Mouse (Mus musculus) lung, postnatal 36 days (tissue): ENCODE measurements at regions not wholly inside any gene's neighbourhood (a gene's known extent, or its start where the extent isn't known, plus 50 kb on each side); places are given as distances from the start of the nearest gene placed in this dataset.
"Not testable (repeated sequence)": the region's sequence is repeated elsewhere in the genome, so short reads cannot be mapped to it uniquely, and the experiment has no call there.

Source experiments
- DNase-seq: peaks from one replicate; pipeline ENCODE4 v3.0.0; 2022; ENCODE audit warnings: mixed read lengths

DNA sequence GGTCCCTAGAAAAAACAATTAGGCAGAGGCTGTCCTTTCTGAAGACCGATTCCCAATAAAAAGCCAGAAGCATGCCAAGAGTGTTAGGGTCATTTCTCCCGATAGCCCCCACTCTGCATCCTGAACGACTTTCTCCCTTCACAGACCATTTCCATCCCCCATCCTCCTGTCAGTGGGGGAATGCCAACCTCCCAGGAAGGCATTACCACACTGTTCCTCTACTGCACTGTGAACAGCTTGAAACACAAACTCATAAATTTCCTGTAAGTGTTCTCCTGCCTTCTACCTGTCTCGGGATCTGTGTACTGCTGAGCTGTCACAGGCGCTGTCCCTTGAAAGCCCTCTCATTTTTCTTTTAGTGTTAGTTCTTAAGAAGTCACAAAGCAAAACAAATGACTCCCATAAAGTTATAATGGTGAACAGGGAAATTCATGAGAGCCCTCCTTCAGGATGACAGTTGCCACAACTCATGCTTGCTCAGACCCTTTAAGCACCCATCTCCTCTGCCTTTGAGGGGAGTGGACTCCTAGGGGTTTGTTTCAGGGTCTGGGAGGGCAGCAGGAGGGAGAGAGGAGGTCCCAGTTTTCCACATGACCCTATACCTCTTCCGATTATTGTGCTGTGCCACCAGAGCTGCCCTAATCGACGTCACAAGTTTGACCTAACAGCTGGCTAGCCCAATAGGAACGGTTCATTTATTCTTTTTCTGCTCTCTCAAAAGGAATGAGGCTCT lies 139.9 kb downstream of the Rchy1 start:
- no peak for DNase-seq

DNA sequence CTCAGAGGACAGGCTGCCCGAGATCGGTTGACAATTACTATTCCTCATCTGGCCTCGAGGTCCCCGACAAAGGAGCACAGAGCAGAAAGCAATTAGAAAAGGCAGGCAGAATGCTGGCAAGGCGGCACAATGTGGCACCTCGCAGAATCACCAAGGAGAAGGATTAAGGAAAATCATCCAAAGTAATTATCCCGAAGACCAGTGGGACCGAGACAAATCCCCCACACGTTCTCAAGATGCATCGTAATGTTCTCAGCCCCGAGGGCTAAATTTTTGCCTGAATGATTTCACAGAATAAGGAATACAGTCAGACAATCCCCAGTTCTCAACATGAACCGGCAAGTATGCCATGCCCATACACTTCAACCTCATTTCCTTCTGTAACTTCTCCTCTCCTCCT lies 144.1 kb downstream of the Rchy1 start:
- no peak for DNase-seq

DNA sequence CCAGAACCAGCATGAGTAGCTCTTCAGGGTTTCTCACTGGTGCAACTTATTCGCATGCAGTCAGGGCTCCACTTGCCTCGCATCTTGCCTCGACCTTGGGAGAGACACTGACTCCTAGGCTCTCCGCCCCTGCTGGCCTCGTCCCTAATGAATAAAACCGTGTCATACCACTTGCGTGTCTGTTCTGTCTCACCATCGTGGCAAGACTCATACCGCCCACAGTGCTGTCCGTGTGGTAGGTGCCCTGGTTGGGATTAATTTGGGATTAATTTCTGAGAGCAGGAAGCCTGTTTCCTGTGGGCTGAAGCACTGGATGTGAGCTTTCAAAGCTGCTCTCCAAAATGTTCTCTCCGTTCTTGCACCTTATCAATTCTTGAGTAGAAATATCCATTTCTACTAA lies 144.7 kb downstream of the Rchy1 start:
- no peak for DNase-seq

DNA sequence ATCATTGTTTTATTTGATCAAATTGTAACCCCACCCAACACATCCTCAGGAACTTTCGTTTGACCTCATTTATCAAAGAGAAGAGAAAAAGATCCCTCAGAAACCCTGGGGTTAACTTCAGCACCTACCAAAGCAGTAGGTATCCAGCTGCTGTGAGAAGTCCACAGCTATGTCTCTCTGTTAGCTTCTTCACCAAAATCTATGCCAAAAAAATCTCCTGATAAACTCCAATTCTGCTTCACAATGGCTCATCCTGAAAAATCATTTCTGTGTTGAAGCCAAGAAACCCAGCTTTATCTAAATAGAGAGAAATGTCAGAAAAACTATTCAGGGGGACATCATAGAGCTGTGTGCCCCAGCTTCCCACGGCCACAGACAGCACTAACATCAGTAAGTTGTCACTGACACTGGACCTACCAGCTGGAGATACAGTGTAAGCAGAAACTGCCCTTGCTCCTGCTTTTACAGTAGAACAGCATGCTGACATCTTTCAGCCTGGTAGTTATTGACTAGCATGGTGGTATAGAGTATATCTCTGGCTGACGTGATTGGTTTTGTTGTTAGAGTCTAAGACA lies 146.4 kb downstream of the Rchy1 start:
- no peak for DNase-seq

DNA sequence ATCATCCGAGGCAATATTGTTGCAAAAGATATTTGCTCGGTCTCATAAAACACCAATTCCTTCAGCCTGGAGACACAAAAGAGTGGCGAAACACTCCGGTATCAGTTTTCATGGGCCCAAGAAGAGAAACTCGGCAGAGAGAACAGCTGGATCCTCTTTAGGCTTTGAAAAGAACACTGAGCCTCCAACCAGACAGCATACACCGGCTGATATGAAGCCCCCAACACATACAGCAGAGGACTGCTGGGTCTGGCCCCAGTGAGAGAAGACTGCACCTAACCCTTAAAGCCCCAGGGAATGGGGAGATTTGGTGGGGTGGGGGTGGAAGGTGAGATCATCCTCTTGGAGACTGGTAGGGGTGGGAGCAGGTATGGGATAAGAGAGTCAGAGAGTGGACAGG lies 147.9 kb downstream of the Rchy1 start:
- no peak for DNase-seq

DNA sequence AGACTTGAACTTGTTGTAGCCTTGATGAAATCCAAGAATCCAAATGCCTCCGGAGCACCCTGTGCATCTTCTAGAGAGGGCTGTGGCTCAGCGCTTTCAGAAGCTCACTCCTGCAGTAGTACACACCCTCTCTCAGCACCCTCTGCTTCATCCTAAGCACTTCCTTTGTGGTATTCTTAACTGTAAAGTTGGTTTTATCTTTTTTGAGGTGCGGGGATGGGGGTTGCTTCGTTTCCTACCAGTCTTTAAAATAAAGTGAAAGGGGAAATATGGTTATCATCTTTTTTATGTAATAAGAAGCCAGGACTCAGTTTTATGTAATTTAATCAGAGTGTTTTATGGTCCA lies 148.5 kb downstream of the Rchy1 start:
- DNase-seq, result no peak

DNA sequence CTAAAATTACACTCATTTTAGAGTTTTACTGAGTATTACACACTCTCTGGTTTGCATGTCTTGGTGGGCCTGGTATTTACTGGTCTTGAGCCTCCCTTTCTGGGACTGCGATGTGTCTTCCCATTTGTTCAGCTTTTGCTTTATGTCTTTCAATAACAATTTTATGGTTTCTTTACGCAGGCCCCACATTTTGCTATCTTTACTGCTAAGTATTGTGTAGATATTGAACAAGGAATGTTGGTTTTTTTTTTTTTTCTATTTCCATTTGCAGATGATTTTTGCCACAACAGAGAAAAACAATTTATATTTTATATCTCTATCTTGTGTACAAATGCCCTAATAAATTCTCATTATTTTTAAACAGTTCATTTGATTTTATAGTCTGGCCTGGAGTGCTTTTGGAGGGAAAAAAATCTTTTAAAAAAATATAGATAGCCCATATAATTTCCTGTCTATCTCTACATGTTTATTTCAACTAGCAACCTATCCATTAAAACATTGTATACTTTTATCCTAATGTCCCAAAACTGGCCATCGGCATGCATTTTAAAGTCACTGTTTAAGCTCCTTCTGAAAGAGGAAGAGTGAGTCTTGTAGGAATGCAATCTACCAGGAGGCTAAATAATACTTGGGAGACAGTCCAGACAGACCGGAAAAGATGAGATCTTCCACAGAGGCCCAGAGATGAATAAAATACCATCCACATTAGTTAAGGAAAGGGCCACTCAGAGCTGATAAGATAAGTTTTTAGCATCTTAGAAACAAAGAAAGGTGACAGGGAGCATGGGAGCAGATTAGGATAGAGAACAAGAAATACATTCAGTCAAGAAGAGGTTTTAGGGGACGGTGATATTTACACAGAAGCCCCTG lies 149.1 kb downstream of the Rchy1 start:
- no peak for DNase-seq

DNA sequence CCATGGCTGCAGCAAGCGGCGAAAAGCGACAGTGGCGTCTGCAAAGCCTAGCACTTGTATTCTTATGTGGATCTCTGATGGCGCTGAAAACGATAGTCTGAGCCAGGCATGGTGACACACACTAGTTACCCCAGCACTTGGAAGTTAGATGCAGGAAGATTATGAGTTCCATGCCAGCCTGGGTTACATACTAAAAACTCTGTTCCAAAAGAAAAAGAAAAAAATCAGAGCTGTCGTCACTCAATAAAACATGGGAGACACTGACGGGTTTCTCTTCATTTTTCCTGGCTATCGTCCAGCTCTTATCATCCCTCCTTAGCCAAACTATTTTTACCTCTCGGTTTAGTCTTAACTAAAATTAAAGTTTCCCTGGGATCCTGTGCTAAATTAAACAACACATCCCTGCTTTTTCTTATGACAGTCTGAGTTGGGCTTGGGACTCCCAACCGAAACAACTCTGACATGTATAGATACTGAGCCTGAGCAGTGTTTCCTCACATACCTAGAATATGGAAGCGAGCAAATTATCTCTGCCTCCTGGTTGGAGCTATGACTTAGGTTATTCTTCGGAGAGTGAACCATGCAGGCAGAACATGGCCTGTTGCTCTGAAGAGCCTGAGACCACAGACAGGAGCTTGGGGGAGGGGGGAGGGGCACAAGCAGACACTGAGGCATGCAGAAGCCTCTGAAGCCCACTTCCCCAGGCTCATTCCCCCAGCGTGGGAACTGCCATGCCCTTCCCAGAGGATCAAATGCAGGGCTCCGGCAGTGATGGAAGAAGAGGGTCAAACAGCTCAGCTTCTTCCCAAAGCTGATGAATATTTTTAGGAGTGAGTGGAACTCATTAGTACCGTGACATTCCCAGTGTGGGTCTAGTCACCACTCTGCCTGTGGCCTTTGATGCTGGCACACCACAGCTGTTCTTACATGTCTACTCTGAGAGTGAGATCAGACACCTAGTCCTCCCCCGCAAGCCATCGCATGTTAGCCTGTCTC lies 155.5 kb downstream of the Rchy1 start:
- no peak for DNase-seq

DNA sequence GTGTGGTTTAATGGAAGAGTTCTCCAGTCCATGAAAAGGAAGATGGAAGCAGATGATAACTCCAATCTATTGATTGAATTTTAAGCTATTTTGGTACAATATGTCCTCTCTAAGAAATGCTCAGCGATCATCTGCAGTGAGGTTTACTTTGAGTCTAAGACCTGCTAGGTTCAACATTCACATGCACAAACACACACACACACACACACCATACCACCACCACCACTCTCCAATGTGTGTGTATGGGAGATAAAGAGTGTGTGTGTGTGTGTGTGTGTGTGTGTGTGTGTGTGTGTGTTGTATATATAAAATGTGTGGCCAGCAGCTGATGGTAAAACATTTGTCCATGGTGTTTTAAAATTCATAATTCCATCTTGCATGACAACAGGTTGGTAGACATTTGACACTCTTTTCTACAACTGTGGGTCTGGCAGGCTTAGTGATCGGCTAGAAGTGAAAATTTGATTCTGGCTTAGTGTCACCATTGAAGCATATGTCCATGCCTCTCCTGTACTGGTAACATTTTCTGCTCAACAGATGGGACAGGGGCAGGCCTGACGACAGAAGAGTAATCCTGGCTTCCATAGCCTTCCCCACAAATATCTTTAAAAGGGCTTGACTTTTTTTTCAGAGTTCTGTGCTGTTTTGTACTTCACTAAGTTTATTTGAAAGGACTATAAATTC lies 161.4 kb downstream of the Rchy1 start:
- no peak for DNase-seq

DNA sequence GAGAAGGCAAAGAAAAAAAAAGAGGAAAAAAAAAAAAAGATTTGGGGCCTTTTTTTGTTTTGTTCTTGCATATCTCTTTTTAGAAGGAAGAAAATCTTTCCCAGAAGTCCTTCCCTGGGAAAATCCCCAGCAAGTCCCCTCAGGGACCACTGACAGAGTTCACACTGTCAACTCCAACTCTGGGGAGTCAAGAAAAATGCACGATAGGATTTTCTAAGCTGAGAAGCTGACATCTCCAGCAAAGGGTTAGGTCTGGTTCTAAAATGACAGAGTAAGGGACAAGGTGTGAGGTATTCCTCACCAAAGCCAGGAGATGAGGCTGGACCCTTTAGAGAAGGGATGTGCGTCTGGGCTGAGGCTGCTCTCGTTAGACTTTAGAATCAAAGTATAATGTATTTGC lies 165.5 kb downstream of the Rchy1 start:
- no peak for DNase-seq

DNA sequence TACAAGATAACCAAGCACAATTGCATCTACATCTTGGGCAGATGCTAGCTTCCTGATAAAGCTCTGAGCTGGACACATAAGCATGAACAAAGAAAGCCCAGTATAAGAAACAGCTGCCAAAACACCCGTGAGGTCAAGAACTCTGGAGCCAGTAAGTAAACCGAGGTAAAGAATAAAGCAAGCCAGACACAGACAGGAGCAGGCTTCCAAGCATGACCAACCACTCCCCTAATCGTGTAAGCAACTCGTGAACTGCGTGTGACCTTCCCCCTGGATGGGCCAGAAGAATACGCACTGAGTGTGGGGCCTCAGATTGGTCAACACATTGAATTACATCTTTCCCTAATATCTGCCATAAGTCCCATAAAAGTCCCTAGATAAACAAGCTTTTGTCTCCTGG lies 170.1 kb downstream of the Rchy1 start:
- no peak for DNase-seq

DNA sequence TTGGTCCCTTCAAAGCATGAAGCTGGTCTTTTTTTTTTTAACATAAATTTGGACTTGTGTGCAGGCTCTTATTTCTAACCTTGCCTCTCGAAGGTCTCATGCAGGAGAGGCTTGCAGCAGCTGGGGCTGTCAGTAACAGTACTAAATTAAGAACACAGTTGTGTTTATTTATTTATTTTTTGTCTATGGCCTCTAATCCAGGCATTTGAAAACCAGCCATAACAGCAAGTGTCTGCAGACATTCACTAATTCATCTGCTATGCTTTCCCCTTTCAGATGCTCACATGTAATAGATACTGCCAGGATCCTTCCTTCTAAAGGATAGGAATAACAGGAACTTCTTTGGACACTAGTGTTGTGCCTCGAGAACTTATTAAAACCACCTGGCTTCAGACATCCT lies 172.5 kb downstream of the Rchy1 start:
- no peak for DNase-seq

DNA sequence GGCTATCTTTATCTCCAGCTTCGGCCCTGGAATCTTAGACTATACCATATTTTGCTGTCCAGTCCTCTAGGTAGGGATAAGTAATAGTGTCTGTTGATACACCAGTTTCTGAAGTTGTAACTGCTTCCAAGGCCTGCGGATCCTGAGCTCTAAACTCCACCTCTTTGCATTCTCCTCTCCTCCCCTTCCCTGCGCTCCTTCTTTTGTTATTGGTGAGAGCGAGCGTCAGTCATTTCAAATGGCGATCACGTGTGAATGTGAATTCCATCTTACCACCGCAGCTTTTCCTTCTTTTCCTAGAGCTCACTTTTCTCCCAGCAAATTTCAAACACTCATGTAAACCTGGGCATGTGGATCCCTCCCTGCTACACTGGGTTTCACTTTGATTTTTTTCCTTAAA lies 178.9 kb downstream of the Rchy1 start:
- no peak for DNase-seq

DNA sequence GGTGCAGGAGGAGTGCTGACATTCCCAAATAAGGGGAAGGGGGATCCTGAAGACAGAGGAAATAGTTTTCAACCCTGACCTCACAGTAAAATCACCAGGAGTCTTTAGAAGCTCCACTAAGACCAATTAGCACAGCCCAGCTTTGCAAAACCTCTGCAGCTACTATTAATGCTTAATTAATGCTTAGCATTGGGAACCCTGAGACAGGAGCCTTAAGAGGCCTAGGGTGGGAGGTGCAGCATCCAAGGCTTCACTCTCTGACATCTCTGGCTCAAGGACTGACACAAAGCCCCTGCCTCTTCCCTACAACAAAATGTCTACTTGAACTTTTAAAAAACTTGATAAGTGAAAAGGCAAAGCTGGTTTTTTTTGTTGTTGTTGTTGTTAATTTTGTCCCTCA lies 185.9 kb downstream of the Rchy1 start:
- no peak for DNase-seq

DNA sequence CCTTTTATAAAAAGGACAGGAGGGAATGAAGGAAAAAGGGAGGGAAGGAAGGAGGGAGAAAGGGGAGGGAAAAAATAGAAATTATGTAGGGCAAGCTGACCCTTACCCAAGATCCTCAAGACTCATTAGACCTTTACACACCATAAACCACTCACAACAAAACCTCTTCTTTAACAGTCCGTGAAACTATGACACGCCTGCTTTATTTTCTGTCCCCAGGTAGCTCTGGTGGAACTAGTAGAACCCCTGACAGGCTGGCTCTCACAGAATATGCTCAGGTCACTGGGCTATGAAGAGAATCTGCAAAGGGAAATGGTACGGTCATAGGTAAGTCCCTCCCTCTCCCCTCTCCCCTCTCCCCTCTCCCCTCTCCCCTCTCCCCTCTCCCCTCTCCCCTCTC lies 188.8 kb downstream of the Rchy1 start:
- DNase-seq, result no peak

DNA sequence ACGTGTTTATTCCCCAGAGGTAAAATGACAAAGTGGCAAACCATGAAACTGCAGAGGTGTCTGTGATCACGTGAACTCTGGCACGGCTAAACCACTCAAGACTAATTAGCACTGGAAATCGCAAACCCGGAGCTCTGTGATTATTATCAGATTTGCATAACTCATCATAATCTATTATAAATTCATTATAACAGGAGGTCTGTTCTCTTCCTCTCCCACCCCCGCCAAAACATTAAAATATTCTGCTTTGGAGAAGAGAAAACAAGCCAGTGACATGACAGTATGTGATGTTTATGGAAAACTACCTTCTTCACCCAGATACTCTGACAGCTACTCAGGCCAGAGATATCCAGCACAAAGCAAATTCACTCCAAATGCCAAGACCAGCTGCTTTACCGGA lies 195.0 kb downstream of the Rchy1 start:
- no peak for DNase-seq

DNA sequence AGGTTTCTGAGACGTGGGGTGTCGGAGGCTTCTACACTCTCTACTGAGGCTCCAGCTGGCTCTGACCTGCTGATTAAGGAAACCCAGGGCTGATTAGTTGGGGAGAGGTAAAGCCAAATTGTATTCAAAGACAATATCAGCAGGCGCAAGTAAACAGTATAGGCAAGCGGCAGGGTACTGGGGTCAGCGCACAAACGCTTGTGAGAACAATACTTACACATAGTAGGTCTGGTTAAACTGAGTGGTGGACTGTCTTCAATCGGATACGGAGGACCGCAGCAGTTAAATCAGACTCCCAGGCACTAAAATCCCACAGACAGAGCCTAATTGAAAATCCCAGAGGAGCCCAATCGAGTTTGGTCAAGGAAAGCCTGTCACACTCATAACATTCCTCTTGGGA lies 195.8 kb downstream of the Rchy1 start:
- DNase-seq, result no peak

DNA sequence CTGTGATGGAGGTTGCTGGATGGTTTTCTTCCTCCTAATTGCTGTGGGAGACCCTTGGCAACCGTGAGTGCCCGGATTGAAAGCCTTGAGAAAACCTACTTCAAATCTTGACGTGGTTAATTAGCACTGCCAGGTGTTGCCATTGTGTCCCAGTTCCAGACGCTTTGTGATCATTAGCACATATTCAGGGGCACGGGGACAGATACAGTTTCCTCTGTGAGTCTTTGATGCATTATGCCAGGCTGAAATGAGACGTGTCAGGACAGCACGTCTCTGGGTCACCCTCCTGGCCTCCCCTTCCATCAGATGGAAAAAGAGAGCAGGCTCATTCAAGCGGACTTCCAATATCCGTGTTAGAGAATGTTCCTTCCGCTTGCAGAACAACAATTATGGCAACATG lies 198.2 kb downstream of the Rchy1 start:
- DNase-seq, result no peak

DNA sequence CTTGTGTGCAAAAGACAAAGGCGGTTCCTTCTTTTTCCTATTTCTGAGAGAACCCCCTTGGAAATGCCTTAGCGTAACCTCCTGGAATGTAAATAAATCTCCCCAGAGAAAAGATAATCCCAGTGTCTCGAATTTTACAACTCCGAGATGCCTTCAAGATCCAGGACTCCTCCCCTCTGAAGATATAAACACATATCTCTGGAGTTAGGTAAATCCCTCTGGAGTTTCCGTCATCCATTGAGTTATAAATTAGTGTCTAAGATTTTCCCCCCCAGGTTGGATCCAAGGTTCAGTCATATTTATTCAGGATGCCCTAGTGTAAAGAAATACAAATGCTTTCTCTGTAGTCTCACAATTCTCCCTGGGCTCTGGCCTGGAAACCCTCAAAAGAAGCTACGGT lies 200.3 kb downstream of the Rchy1 start:
- DNase-seq, result no peak

DNA sequence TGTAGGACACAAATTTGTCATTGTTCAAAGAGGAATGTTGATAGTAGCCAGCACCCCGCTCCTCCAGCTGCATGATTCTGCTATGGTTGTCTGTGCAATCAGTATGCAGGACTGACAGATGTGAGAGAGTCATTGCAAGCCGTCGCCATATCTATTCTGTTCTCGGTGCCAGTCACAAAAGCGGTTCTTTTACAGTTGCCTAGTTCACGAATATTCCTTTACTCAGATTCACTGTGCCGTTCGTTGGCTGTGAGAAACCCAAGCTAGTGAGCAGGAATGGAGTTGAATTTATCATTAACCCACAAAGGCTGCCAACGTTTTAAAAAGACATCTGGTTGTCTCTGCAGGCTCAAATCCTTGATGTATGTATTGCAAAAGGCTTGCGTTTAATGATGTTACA lies 206.9 kb downstream of the Rchy1 start:
- DNase-seq, result no peak

DNA sequence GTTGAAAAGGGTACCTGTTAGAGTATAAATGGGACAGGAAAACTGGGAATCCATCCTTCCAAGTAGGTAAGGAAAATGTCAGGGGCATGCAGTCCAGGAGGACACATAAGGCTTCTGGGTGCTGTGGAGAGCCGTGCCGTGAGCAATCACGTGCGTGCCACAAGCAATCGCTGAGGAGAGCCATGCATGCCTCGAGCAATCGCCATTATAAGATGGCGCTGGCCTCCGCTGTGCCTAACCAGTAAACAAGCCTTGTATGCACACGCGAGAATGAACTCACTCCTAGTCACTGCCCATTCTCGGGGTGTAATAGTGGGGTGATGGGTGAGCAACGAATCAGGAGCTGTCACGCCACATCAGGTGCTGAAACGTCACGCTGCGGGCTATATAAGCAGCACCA lies 210.0 kb downstream of the Rchy1 start:
- DNase-seq, result not testable (repeated sequence)

DNA sequence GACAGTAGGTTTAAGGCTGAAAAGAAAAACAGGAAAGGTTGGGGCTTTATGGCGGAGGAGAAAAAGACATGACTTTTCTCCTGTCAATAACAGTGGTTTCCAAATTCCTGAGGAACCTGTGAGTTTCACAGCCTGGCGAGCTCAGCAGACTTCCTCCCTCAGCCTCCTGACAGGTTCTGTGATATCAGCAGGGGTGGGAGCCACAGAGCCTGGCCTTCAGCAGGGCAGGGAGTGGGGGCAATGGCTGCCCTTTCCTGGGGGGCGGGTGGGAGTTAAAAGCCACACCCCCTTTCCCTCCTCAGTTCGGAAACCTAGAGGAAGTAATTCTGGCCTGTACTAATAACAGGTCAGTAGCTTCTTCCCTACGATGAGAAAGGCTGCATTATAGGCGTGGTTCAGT lies 211.7 kb downstream of the Rchy1 start:
- no peak for DNase-seq
